Comparison of ENCODE assay signal across 9 mouse cellular contexts in the genomic region with DNA sequence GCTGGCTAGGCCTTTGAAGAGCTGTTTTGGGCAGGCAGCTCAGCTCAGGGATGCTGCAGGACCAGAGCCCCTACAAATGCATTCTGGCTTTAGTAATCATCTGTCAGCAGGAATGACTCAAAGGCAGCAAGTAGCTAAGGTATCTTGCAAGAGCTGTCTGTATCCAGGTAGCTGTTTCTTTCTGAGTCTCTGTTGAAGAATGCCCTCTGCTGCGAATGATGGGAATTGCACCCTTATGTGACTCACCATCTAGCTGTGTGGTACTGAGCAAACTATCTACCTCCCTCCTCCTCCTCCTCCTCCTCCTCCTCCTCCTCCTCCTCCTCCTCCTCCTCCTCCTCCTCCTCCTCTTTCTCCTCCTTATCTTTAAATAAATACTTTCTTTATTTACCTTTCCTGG. TPM values are rescaled to one million over a fixed set of nuclear protein-coding genes. Genes with fewer than 3 reads are reported as not detected.
A peak's percentile ranks its signal among the peaks of the same experiment; 100 is the strongest.
DNase-seq lines count a peak whose midpoint lies in the region; ATAC-seq and TF ChIP-seq lines count a peak whose summit lies in the region.
"Had no signal": no experiment of that assay in that cellular context is flagged by ENCODE, and none has a peak within 500 bp of the region (broad histone marks: within the 10 kb centered on the region; RNA-seq: fewer than 3 reads in every experiment).

No protein-coding gene starts in this region.

- 24% methylated on average over 1 of the region's 1 CpGs for WGBS in lung, postnatal 0 days

- DNase-seq in cerebellum, postnatal 10 days, result peak; percentile 30 to 36
- no peak for DNase-seq in cerebellum, adult 8-10 months
- peak; percentile 7 for DNase-seq in lung, postnatal 0 days (ENCODE audit: low spot score)
- DNase-seq in lung, postnatal 25 days (ENCODE audit: low spot score), result no peak
- DNase-seq in thymus, postnatal 10 days (ENCODE audit: low spot score in 2 of 2), result peak; percentile 25 to 36
- DNase-seq in gastrocnemius, postnatal 25 days, result no peak

- ATAC-seq in lung, postnatal 0 days, result no peak
- ATAC-seq in common myeloid progenitor, adult 5-6 weeks (replicated peaks; ENCODE audit: low read depth, poor library complexity, severe bottlenecking), result peak; percentile 50; the same call in 1 of the 2 replicates
- no peak for ATAC-seq in inflammation-experienced regulatory T-cells, adult 6 months

- peak; percentile 50 for TF ChIP-seq CTCF in lung, postnatal 0 days (IDR thresholded peaks at IDR 0.05)

- no peaks in the 10 kb centered on the region for H3K36me3 ChIP-seq in lung, postnatal 0 days (ENCODE audit: insufficient read depth, low read length)

- H3K4me3 ChIP-seq in lung, postnatal 0 days (ENCODE audit: low read depth, low read length), result no peak overlapping the region

- H3K27ac ChIP-seq in lung, postnatal 0 days (ENCODE audit: low read length), result no peak overlapping the region

- H3K4me2 ChIP-seq in lung, postnatal 0 days (replicated peaks; ENCODE audit: low read depth, low read length), result no peak overlapping the region

- H3K27me3 ChIP-seq in lung, postnatal 0 days (replicated peaks; ENCODE audit: insufficient read depth, low read length), result no peaks in the 10 kb centered on the region

- TF ChIP-seq EP300 in lung, postnatal 0 days (IDR thresholded peaks at IDR 0.05), result no peak

- no peak overlapping the region for H3K9ac ChIP-seq in lung, postnatal 0 days (replicated peaks; ENCODE audit: low read depth)

- no peaks in the 10 kb centered on the region for H3K9me3 ChIP-seq in lung, postnatal 0 days (ENCODE audit: low read length)

- no peaks in the 10 kb centered on the region for H3K4me1 ChIP-seq in lung, postnatal 0 days (ENCODE audit: insufficient read depth, low read depth, low read length)

RNA-seq across cellular contexts. Expression of gene Ly9, which starts 3.6 kb away (rescaled TPM):
- polyA plus RNA-seq in lung, postnatal 0 days (2015; fragmentation: Nextera tagmentation; extraction: Ambion mirVana), result 0.55 and 0.84 TPM in 2 replicates
- 20.2 and 27.0 TPM in 2 replicates for total RNA-seq in common myeloid progenitor, adult 5-6 weeks (2017)
- 10 to 100 TPM; 58.2 to 92.2 (median 79.1) TPM for polyA plus RNA-seq in inflammation-experienced regulatory T-cells, adult 6 months (2017; shearing (Covaris generic))
- under 1 TPM; 0.10 to 0.27 TPM for total RNA-seq in gastrocnemius, postnatal 25 days (2021)
- polyA plus RNA-seq: heart, embryonic 14.5 days had no signal

RNA-seq across cellular contexts. Expression of gene Slamf7, which starts 42.1 kb away (rescaled TPM):
- polyA plus RNA-seq in lung, postnatal 0 days (2015; fragmentation: Nextera tagmentation; extraction: Ambion mirVana), result 0.55 and 0.56 TPM in 2 replicates
- 0.27 and 1.0 TPM in 2 replicates for total RNA-seq in common myeloid progenitor, adult 5-6 weeks (2017)
- 10 to 100 TPM in 2 of 3 experiments, 1 to 10 TPM in 1; 8.5 to 62.5 (median 12.3) TPM for polyA plus RNA-seq in inflammation-experienced regulatory T-cells, adult 6 months (2017; shearing (Covaris generic))
- total RNA-seq in gastrocnemius, postnatal 25 days (2021), result not detected
- polyA plus RNA-seq: heart, embryonic 14.5 days had no signal

RNA-seq across cellular contexts. Expression of gene Cd244a, which starts 51.8 kb away (rescaled TPM):
- 1.7 and 1.8 TPM in 2 replicates for polyA plus RNA-seq in lung, postnatal 0 days (2015; fragmentation: Nextera tagmentation; extraction: Ambion mirVana)
- 15.5 and 18.8 TPM in 2 replicates for total RNA-seq in common myeloid progenitor, adult 5-6 weeks (2017)
- polyA plus RNA-seq in inflammation-experienced regulatory T-cells, adult 6 months (2017; shearing (Covaris generic)), result 1 to 10 TPM in 1 of 3 experiments, under 1 TPM in 1, not detected in 1; 0.20 to 1.6 TPM
- total RNA-seq in gastrocnemius, postnatal 25 days (2021), result not detected
- polyA plus RNA-seq: heart, embryonic 14.5 days had no signal

Comparison
In these comparisons a context has a peak if more than half of its experiments do, and no peak if none do; other contexts are left out.
1. DNase-seq: peak in cerebellum, postnatal 10 days (2 of 2), lung, postnatal 0 days (single experiment) and thymus, postnatal 10 days (2 of 2); none in cerebellum, adult 8-10 months (single experiment), lung, postnatal 25 days (single experiment) and gastrocnemius, postnatal 25 days (single experiment).
2. RNA of gene Ly9, which starts 3.6 kb away (total RNA-seq): 20.2 to 27.0 TPM in common myeloid progenitor, adult 5-6 weeks; 0.10 to 0.27 TPM in gastrocnemius, postnatal 25 days; every median in the first group is over 10 times any median in the second.
3. RNA of gene Cd244a, which starts 51.8 kb away (total RNA-seq): 15.5 to 18.8 TPM in common myeloid progenitor, adult 5-6 weeks; not detected in gastrocnemius, postnatal 25 days; every median in the first group is over 10 times any median in the second.